Mouse (Mus musculus): Measurements from ENCODE around the gene Klk1b9. TPM values are rescaled to one million over a fixed set of nuclear protein-coding genes. Genes with fewer than 3 reads are reported as not detected.
"Not testable (repeated sequence)": the region's sequence is repeated elsewhere in the genome, so short reads cannot be mapped to it uniquely, and the experiment has no call there.

Klk1b9 gene
- total and polyA plus RNA-seq, 2 experiments from 2014 or later, result not detected

GRCm38 (mm10) chr7:44004847-44005246, 29.0 kb downstream of the Klk1b9 start:
- no peak overlapping the region for H3K4me3 ChIP-seq (ENCODE audit: low read length)
- no peak overlapping the region for H3K9ac ChIP-seq (replicated peaks; ENCODE audit: low read length)
- no peak for TF ChIP-seq CTCF (IDR thresholded peaks at IDR 0.05; ENCODE audit: low read depth)
- DNase-seq (ENCODE audit: low spot score) (no peak), ATAC-seq (no peak)
- no peaks in the 10 kb centered on the region for H3K27me3 ChIP-seq (ENCODE audit: insufficient read depth, low read length)
- no peaks in the 10 kb centered on the region for H3K4me1 ChIP-seq (ENCODE audit: insufficient read depth, low read length)
- no peaks in the 10 kb centered on the region for H3K9me3 ChIP-seq (ENCODE audit: low read length)
- no peaks in the 10 kb centered on the region for H3K36me3 ChIP-seq (ENCODE audit: insufficient read depth, low read length)
- no peak overlapping the region for H3K4me2 ChIP-seq (ENCODE audit: low read depth, low read length)
- no peak overlapping the region for H3K27ac ChIP-seq

GRCm38 (mm10) chr7:44011868-44012267, 36.0 kb downstream of the Klk1b9 start, which contains the start of gene Klk1b26:
TSS of gene Klk1b26 (plus strand) at chr7:44012168.
- not testable (repeated sequence) for H3K4me1 ChIP-seq (ENCODE audit: insufficient read depth, low read length); H3K27ac ChIP-seq; H3K4me3 ChIP-seq (ENCODE audit: low read length); DNase-seq (ENCODE audit: low spot score); H3K9me3 ChIP-seq (ENCODE audit: low read length); H3K4me2 ChIP-seq (ENCODE audit: low read depth, low read length); H3K36me3 ChIP-seq (ENCODE audit: insufficient read depth, low read length); H3K27me3 ChIP-seq (ENCODE audit: insufficient read depth, low read length); ATAC-seq; H3K9ac ChIP-seq (replicated peaks; ENCODE audit: low read length)

DNA sequence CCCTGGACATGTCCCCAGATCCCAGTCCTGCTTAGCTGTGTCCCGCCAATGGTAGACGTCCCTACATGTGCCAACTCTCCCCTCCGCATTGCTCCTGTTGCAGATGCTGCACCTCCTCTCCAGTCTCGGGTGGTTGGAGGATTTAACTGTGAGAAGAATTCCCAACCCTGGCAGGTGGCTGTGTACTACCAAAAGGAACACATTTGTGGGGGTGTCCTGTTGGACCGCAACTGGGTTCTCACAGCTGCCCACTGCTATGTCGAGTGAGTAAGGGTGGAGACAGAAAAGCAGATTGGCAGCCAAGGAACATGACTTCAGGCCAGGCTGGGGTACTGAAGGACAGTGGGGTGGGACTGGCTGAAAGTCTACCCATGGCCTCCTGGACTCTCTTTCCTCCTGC, 38.8 kb downstream of the Klk1b9 start:
- not testable (repeated sequence) for H3K27me3 ChIP-seq (ENCODE audit: insufficient read depth, low read length); H3K4me1 ChIP-seq (ENCODE audit: insufficient read depth, low read length); ATAC-seq; H3K4me2 ChIP-seq (ENCODE audit: low read depth, low read length); H3K9ac ChIP-seq (replicated peaks; ENCODE audit: low read length); H3K9me3 ChIP-seq (ENCODE audit: low read length); H3K4me3 ChIP-seq (ENCODE audit: low read length); H3K36me3 ChIP-seq (ENCODE audit: insufficient read depth, low read length); DNase-seq (ENCODE audit: low spot score); H3K27ac ChIP-seq
- 84% methylated on average over 6 of the region's 6 CpGs for WGBS

- Histone ChIP-seq H3K27me3 (ENCODE audit: insufficient read depth, low read length) (no peaks in the 10 kb centered on the region), H3K9me3 (ENCODE audit: low read length) (no peaks in the 10 kb centered on the region), H3K4me3 (ENCODE audit: low read length) (no peak overlapping the region), H3K36me3 (ENCODE audit: insufficient read depth, low read length) (no peaks in the 10 kb centered on the region), H3K27ac (no peak overlapping the region), H3K9ac (replicated peaks; ENCODE audit: low read length) (no peak overlapping the region), H3K4me2 (ENCODE audit: low read depth, low read length) (no peak overlapping the region), H3K4me1 (ENCODE audit: insufficient read depth, low read length) (no peaks in the 10 kb centered on the region)
- DNase-seq (ENCODE audit: low spot score) (no peak), ATAC-seq (no peak)
- TF ChIP-seq CTCF (IDR thresholded peaks at IDR 0.05; ENCODE audit: low read depth), result no peak
- 76% methylated on average over 5 of the region's 5 CpGs for WGBS
These were observed 39.2 kb downstream of the Klk1b9 start for GRCm38 (mm10) chr7:44015071-44015470.

Other genes starting within 250 kb of the Klk1b9 start
- not detected in 2 replicates for gene Klk12, start 207.2 kb upstream of the Klk1b9 start, total RNA-seq (2014; rRNA removed)
- gene Klk12, start 207.2 kb upstream of the Klk1b9 start, polyA plus RNA-seq (2015; fragmentation: Nextera tagmentation; extraction: Ambion mirVana), result not detected in 2 replicates
- gene Klk11, start 201.5 kb upstream of the Klk1b9 start, total RNA-seq (2014; rRNA removed), result not detected in 2 replicates
- not detected in 2 replicates for gene Klk11, start 201.5 kb upstream of the Klk1b9 start, polyA plus RNA-seq (2015; fragmentation: Nextera tagmentation; extraction: Ambion mirVana)
- 0.25 TPM in 1 of 2 replicates, not detected in the other for gene Klk10, start 195.0 kb upstream of the Klk1b9 start, total RNA-seq (2014; rRNA removed)
- 0.14 and 0.30 TPM in 2 replicates for gene Klk10, start 195.0 kb upstream of the Klk1b9 start, polyA plus RNA-seq (2015; fragmentation: Nextera tagmentation; extraction: Ambion mirVana)
- gene Klk9, start 184.2 kb upstream of the Klk1b9 start, total RNA-seq (2014; rRNA removed), result not detected in 2 replicates
- 0.20 TPM in 1 of 2 replicates, not detected in the other for gene Klk9, start 184.2 kb upstream of the Klk1b9 start, polyA plus RNA-seq (2015; fragmentation: Nextera tagmentation; extraction: Ambion mirVana)
- 9.5 and 11.3 TPM in 2 replicates for gene Klk8, start 178.5 kb upstream of the Klk1b9 start, total RNA-seq (2014; rRNA removed)
- gene Klk8, start 178.5 kb upstream of the Klk1b9 start, polyA plus RNA-seq (2015; fragmentation: Nextera tagmentation; extraction: Ambion mirVana), result 10.8 and 12.5 TPM in 2 replicates
- gene Klk7, start 164.8 kb upstream of the Klk1b9 start, total RNA-seq (2014; rRNA removed), result not detected in 2 replicates
- 0.09 and 0.19 TPM in 2 replicates for gene Klk7, start 164.8 kb upstream of the Klk1b9 start, polyA plus RNA-seq (2015; fragmentation: Nextera tagmentation; extraction: Ambion mirVana)
- not detected in 2 replicates for gene Klk6, start 151.6 kb upstream of the Klk1b9 start, total RNA-seq (2014; rRNA removed)
- not detected in 2 replicates for gene Klk6, start 151.6 kb upstream of the Klk1b9 start, polyA plus RNA-seq (2015; fragmentation: Nextera tagmentation; extraction: Ambion mirVana)
- not detected in 2 replicates for gene Klk5, start 134.1 kb upstream of the Klk1b9 start, total RNA-seq (2014; rRNA removed)
- not detected in 2 replicates for gene Klk5, start 134.1 kb upstream of the Klk1b9 start, polyA plus RNA-seq (2015; fragmentation: Nextera tagmentation; extraction: Ambion mirVana)
- 1.7 TPM in 2 replicates for gene Klk4, start 94.9 kb upstream of the Klk1b9 start, total RNA-seq (2014; rRNA removed)
- gene Klk4, start 94.9 kb upstream of the Klk1b9 start, polyA plus RNA-seq (2015; fragmentation: Nextera tagmentation; extraction: Ambion mirVana), result 2.7 and 3.1 TPM in 2 replicates
- not detected in 2 replicates for gene Klk15, start 42.3 kb upstream of the Klk1b9 start, total RNA-seq (2014; rRNA removed)
- not detected in 2 replicates for gene Klk15, start 42.3 kb upstream of the Klk1b9 start, polyA plus RNA-seq (2015; fragmentation: Nextera tagmentation; extraction: Ambion mirVana)
- not detected in 2 replicates for gene Klk1b8, start 25.4 kb upstream of the Klk1b9 start, total RNA-seq (2014; rRNA removed)
- 0.18 TPM in 1 of 2 replicates, not detected in the other for gene Klk1b8, start 25.4 kb upstream of the Klk1b9 start, polyA plus RNA-seq (2015; fragmentation: Nextera tagmentation; extraction: Ambion mirVana)
- gene Klk1b1, start 9.3 kb upstream of the Klk1b9 start, total RNA-seq (2014; rRNA removed), result not detected in 2 replicates
- gene Klk1b1, start 9.3 kb upstream of the Klk1b9 start, polyA plus RNA-seq (2015; fragmentation: Nextera tagmentation; extraction: Ambion mirVana), result not detected in 2 replicates
- gene Klk1b11, start 19.8 kb downstream of the Klk1b9 start, total RNA-seq (2014; rRNA removed), result not detected in 2 replicates
- not detected in 2 replicates for gene Klk1b11, start 19.8 kb downstream of the Klk1b9 start, polyA plus RNA-seq (2015; fragmentation: Nextera tagmentation; extraction: Ambion mirVana)
- gene Klk1b26, start 36.1 kb downstream of the Klk1b9 start, total RNA-seq (2014; rRNA removed), result 0.54 TPM in 1 of 2 replicates, not detected in the other
- gene Klk1b26, start 36.1 kb downstream of the Klk1b9 start, polyA plus RNA-seq (2015; fragmentation: Nextera tagmentation; extraction: Ambion mirVana), result not detected in 2 replicates
- gene Klk1b27, start 76.2 kb downstream of the Klk1b9 start, total RNA-seq (2014; rRNA removed), result not detected in 2 replicates
- 0.28 TPM in 1 of 2 replicates, not detected in the other for gene Klk1b27, start 76.2 kb downstream of the Klk1b9 start, polyA plus RNA-seq (2015; fragmentation: Nextera tagmentation; extraction: Ambion mirVana)
- gene Klk1b21, start 126.3 kb downstream of the Klk1b9 start, total RNA-seq (2014; rRNA removed), result not detected in 2 replicates
- not detected in 2 replicates for gene Klk1b21, start 126.3 kb downstream of the Klk1b9 start, polyA plus RNA-seq (2015; fragmentation: Nextera tagmentation; extraction: Ambion mirVana)
- gene Klk1b22, start 136.6 kb downstream of the Klk1b9 start, total RNA-seq (2014; rRNA removed), result not detected in 2 replicates
- not detected in 2 replicates for gene Klk1b22, start 136.6 kb downstream of the Klk1b9 start, polyA plus RNA-seq (2015; fragmentation: Nextera tagmentation; extraction: Ambion mirVana)
- gene Klk1b16, start 160.7 kb downstream of the Klk1b9 start, total RNA-seq (2014; rRNA removed), result not detected in 2 replicates
- gene Klk1b16, start 160.7 kb downstream of the Klk1b9 start, polyA plus RNA-seq (2015; fragmentation: Nextera tagmentation; extraction: Ambion mirVana), result not detected in 2 replicates
- gene Klk1b24, start 212.2 kb downstream of the Klk1b9 start, total RNA-seq (2014; rRNA removed), result not detected in 2 replicates
- gene Klk1b24, start 212.2 kb downstream of the Klk1b9 start, polyA plus RNA-seq (2015; fragmentation: Nextera tagmentation; extraction: Ambion mirVana), result not detected in 2 replicates
- gene Klk1b3, start 222.1 kb downstream of the Klk1b9 start, total RNA-seq (2014; rRNA removed), result not detected in 2 replicates
- gene Klk1b3, start 222.1 kb downstream of the Klk1b9 start, polyA plus RNA-seq (2015; fragmentation: Nextera tagmentation; extraction: Ambion mirVana), result not detected in 2 replicates
- gene Klk1b4, start 231.4 kb downstream of the Klk1b9 start, total RNA-seq (2014; rRNA removed), result not detected in 2 replicates
- gene Klk1b4, start 231.4 kb downstream of the Klk1b9 start, polyA plus RNA-seq (2015; fragmentation: Nextera tagmentation; extraction: Ambion mirVana), result not detected in 2 replicates
- not detected in 2 replicates for gene Klk1b5, start 239.9 kb downstream of the Klk1b9 start, total RNA-seq (2014; rRNA removed)
- not detected in 2 replicates for gene Klk1b5, start 239.9 kb downstream of the Klk1b9 start, polyA plus RNA-seq (2015; fragmentation: Nextera tagmentation; extraction: Ambion mirVana)
- not detected in 2 replicates for gene Klk1, start 249.3 kb downstream of the Klk1b9 start, total RNA-seq (2014; rRNA removed)
- gene Klk1, start 249.3 kb downstream of the Klk1b9 start, polyA plus RNA-seq (2015; fragmentation: Nextera tagmentation; extraction: Ambion mirVana), result not detected in 2 replicates

All from hindbrain, postnatal 0 days (tissue).